Mouse (Mus musculus): ENCODE measurements around the gene Cep295nl.
"Not testable (repeated sequence)": the region's sequence is repeated elsewhere in the genome, so short reads cannot be mapped to it uniquely, and the experiment has no call there.

Gene Cep295nl

GRCm38 (mm10) chr11:118342400-118342981 lies at the start of gene Cep295nl:
Cep295nl (minus strand) TSS chr11:118342500.
- no peak for DNase-seq (ENCODE audit: low spot score in 2 of 2)

GRCm38 (mm10) chr11:118387816-118388215 lies 45.5 kb upstream of the Cep295nl start:
- DNase-seq (ENCODE audit: low spot score in 2 of 2): not testable (repeated sequence)

- peak; percentile 83 to 84 for DNase-seq (ENCODE audit: low spot score in 2 of 2)
Observed at GRCm38 (mm10) chr11:118379251-118380009, 37.1 kb upstream of the Cep295nl start.

GRCm38 (mm10) chr11:118378656-118379055 lies 36.4 kb upstream of the Cep295nl start:
- no peak for DNase-seq (ENCODE audit: low spot score in 2 of 2)

- not testable (repeated sequence) for DNase-seq (ENCODE audit: low spot score in 2 of 2)
Observed at GRCm38 (mm10) chr11:118376323-118376722, 34.0 kb upstream of the Cep295nl start.

- DNase-seq (ENCODE audit: low spot score in 2 of 2): no peak
Observed at GRCm38 (mm10) chr11:118375881-118376280, 33.6 kb upstream of the Cep295nl start.

- DNase-seq (ENCODE audit: low spot score in 2 of 2): no peak
Observed at GRCm38 (mm10) chr11:118375461-118375860, 33.2 kb upstream of the Cep295nl start.

- DNase-seq (ENCODE audit: low spot score in 2 of 2): no peak
Observed at GRCm38 (mm10) chr11:118375006-118375405, 32.7 kb upstream of the Cep295nl start.

- DNase-seq (ENCODE audit: low spot score in 2 of 2): no peak
Observed at GRCm38 (mm10) chr11:118374506-118374905, 32.2 kb upstream of the Cep295nl start.

GRCm38 (mm10) chr11:118372641-118373040 lies 30.3 kb upstream of the Cep295nl start:
- no peak for DNase-seq (ENCODE audit: low spot score in 2 of 2)

- no peak for DNase-seq (ENCODE audit: low spot score in 2 of 2)
Observed at GRCm38 (mm10) chr11:118371876-118372275, 29.6 kb upstream of the Cep295nl start.

- no peak for DNase-seq (ENCODE audit: low spot score in 2 of 2)
Observed at GRCm38 (mm10) chr11:118369657-118370056, 27.4 kb upstream of the Cep295nl start.

GRCm38 (mm10) chr11:118369251-118369650 lies 27.0 kb upstream of the Cep295nl start:
- DNase-seq (ENCODE audit: low spot score in 2 of 2): no peak

- DNase-seq (ENCODE audit: low spot score in 2 of 2): no peak
Observed at GRCm38 (mm10) chr11:118368330-118368729, 26.0 kb upstream of the Cep295nl start.

GRCm38 (mm10) chr11:118366559-118366958 lies 24.3 kb upstream of the Cep295nl start:
- DNase-seq (ENCODE audit: low spot score in 2 of 2): no peak

GRCm38 (mm10) chr11:118366108-118366507 lies 23.8 kb upstream of the Cep295nl start:
- DNase-seq (ENCODE audit: low spot score in 2 of 2): no peak

- no peak for DNase-seq (ENCODE audit: low spot score in 2 of 2)
Observed at GRCm38 (mm10) chr11:118365171-118365570, 22.9 kb upstream of the Cep295nl start.

GRCm38 (mm10) chr11:118364021-118364420 lies 21.7 kb upstream of the Cep295nl start:
- DNase-seq (ENCODE audit: low spot score in 2 of 2): no peak

GRCm38 (mm10) chr11:118362971-118363518 lies 20.7 kb upstream of the Cep295nl start:
- DNase-seq (ENCODE audit: low spot score in 2 of 2): no peak

GRCm38 (mm10) chr11:118362501-118362900 lies 20.2 kb upstream of the Cep295nl start:
- no peak for DNase-seq (ENCODE audit: low spot score in 2 of 2)

- DNase-seq (ENCODE audit: low spot score in 2 of 2): no peak
Observed at GRCm38 (mm10) chr11:118360907-118361341, 18.6 kb upstream of the Cep295nl start.

GRCm38 (mm10) chr11:118360491-118360890 lies 18.2 kb upstream of the Cep295nl start:
- no peak for DNase-seq (ENCODE audit: low spot score in 2 of 2)

GRCm38 (mm10) chr11:118355640-118356039 lies 13.3 kb upstream of the Cep295nl start, which contains the start of gene Timp2:
Timp2 (minus strand) TSS chr11:118355740.
- no peak for DNase-seq (ENCODE audit: low spot score in 2 of 2)

Data from frontal cortex, postnatal 36 days (tissue).